Mouse (Mus musculus) forebrain, embryonic 10.5 days (tissue): ENCODE data around the gene Pithd1. TPM values are rescaled to one million over a fixed set of nuclear protein-coding genes. Genes with fewer than 3 reads are reported as not detected.
"Not testable (repeated sequence)": the region's sequence is repeated elsewhere in the genome, so short reads cannot be mapped to it uniquely, and the experiment has no call there.

Experiments used
- DNase-seq: peaks from one replicate; pipeline ENCODE4 v3.0.0-alpha.2; 2017; ENCODE audit warnings: low spot score; ENCODE audit errors: extremely low spot score
- H3K27ac ChIP-seq: fragments of 300-500 bp; sonication (generic); 2 replicates; pipeline ENCODE4 v1.5.1; 2016; ENCODE audit warnings: mild to moderate bottlenecking
- H3K27me3 ChIP-seq: fragments of 300-500 bp; sonication (generic); 2 replicates; pipeline ENCODE4 v1.6.1; 2016; ENCODE audit warnings: mild to moderate bottlenecking; ENCODE audit not compliant: poor library complexity, severe bottlenecking
- H3K36me3 ChIP-seq: fragments of 300-500 bp; sonication (generic); replicated peaks from 2 replicates; pipeline ENCODE4 v1.6.1; 2016; ENCODE audit warnings: mild to moderate bottlenecking, moderate library complexity
- H3K4me1 ChIP-seq: fragments of 300-500 bp; sonication (generic); 2 replicates; pipeline ENCODE4 v1.6.1; 2016
- H3K4me3 ChIP-seq: fragments of 300-500 bp; sonication (generic); 2 replicates; pipeline ENCODE4 v1.5.1; 2016; ENCODE audit warnings: mild to moderate bottlenecking, moderate library complexity
- H3K9me3 ChIP-seq: fragments of 300-500 bp; sonication (generic); 2 replicates; pipeline ENCODE4 v1.6.1; 2016; ENCODE audit warnings: mild to moderate bottlenecking, moderate library complexity
- WGBS: fragments of 180-500 bp; shearing (Covaris S2); methylation state at CpG from one replicate; pipeline ENCODE4 v1.1.7; 2016; 5-methylcytosine and 5-hydroxymethylcytosine counted together
- polyA plus RNA-seq: library from polyadenylated mRNA; unstranded; fragments of >200 nt; fragmentation: Nextera tagmentation; extraction: Ambion mirVana; gene quantifications from 2 replicates; pipeline ENCODE4 v1.2.1, GENCODE M21; 2016

Pithd1 gene
- polyA plus RNA-seq, 1 experiment from 2014 or later, result 75.8 TPM

DNA sequence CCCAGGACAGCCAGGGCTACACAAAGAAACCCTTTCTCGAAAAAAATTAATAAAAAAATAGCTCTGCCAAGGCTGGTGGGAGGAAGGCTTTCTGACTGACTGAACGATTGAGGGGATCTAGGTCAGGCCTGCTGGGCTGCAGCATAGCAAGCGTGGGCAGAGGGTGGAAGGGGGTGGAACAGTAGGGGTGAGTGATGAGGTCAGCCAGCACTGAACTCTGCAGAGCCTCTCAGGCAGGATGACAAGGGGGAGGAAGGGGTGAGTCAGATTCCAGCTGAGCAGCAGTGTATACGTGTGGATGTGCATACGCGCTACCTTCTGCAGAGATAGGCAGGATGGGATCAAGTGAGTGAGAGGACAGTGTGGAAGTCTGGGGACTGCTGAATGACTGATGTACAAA lies 37.2 kb downstream of the Pithd1 start:
- Histone ChIP-seq H3K4me3 (no peak overlapping the region), H3K9me3 (peaks cover 7% of the 10 kb centered on the region; the same call in 1 of the 2 replicates), H3K27me3 (no peaks in the 10 kb centered on the region), H3K36me3 (peaks cover 32% of the 10 kb centered on the region), H3K27ac (no peak overlapping the region), H3K4me1 (peaks cover 24% of the 10 kb centered on the region)
- WGBS, result 81% methylated on average over 6 of the region's 6 CpGs
- DNase-seq, result no peak

GRCm38 (mm10) chr4:135949475-135949874 lies 37.6 kb downstream of the Pithd1 start:
- WGBS, result 90% methylated on average over 10 of the region's 10 CpGs
- Histone ChIP-seq H3K27me3 (no peaks in the 10 kb centered on the region), H3K9me3 (peaks cover 7% of the 10 kb centered on the region; the same call in 1 of the 2 replicates), H3K4me3 (no peak overlapping the region), H3K4me1 (peaks cover 24% of the 10 kb centered on the region), H3K27ac (no peak overlapping the region), H3K36me3 (peaks cover 29% of the 10 kb centered on the region)
- DNase-seq, result no peak

DNA sequence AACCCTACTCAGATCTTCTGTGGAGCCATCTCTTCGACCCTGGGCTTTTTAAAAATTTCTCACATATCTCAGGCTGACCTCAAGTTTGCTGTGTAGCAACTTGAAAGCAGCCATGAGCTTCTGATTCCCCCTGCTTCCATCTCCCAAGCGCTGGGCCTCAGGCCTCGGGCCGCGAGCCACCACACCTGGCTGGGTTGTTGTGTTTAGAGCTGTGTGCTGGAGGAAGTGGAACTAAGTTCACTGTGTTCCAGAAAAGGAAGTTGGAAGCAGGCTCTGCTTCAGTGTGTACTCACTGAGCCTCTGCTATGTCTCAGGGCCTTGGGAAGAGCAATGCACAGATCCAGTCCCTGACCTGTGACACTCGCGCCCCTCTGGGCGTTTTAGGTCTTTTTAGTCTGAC lies 38.9 kb downstream of the Pithd1 start:
- Histone ChIP-seq H3K36me3 (peaks cover 23% of the 10 kb centered on the region), H3K9me3 (peaks cover 7% of the 10 kb centered on the region; the same call in 1 of the 2 replicates), H3K27me3 (no peaks in the 10 kb centered on the region), H3K27ac (no peak overlapping the region), H3K4me1 (peaks cover 24% of the 10 kb centered on the region), H3K4me3 (no peak overlapping the region)
- DNase-seq, result no peak
- 95% methylated on average over 8 of the region's 8 CpGs for WGBS

GRCm38 (mm10) chr4:135946659-135947301 lies 40.3 kb downstream of the Pithd1 start:
- no peak for DNase-seq
- 1% methylated on average over 28 of the region's 28 CpGs for WGBS
- peak overlapping the region; percentile 77 for H3K4me3 ChIP-seq
- peaks cover 3% of the 10 kb centered on the region; the same call in 1 of the 2 replicates for H3K9me3 ChIP-seq
- peaks cover 13% of the 10 kb centered on the region for H3K36me3 ChIP-seq
- H3K27ac ChIP-seq, result peak overlapping the region; percentile 84
- H3K27me3 ChIP-seq, result no peaks in the 10 kb centered on the region
- H3K4me1 ChIP-seq, result peaks cover 24% of the 10 kb centered on the region

DNA sequence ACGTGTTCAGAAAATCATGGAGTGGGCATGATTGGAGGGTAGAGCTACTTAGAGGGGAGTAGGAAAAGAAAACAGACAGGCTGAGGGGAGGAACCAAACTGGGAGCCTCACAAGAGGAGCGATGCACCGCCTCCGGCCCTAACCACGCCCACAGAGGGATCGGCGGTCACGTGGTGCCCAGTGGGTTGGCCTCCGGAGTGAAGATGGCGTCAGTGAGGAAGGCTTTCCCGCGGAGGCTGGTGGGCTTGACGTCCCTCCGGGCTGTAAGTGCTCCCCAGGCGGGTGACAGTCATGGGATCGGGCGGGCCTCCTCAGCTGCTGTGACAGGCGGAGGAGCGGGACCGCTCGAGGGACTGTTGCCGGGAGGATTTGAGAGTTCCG lies 40.8 kb downstream of the Pithd1 start, which contains the start of gene Hmgcl:
Hmgcl (plus strand) TSS at position 171 of the 381 bp plus-strand sequence.
- H3K27ac ChIP-seq, result peak within 1 kb of the TSS; percentile 84
- WGBS, result 0% methylated on average over 23 of the region's 23 CpGs

GRCm38 (mm10) chr4:135945706-135946105 lies 41.4 kb downstream of the Pithd1 start:
- H3K4me3 ChIP-seq, result peak overlapping the region; percentile 77
- H3K4me1 ChIP-seq, result peaks cover 24% of the 10 kb centered on the region
- H3K36me3 ChIP-seq, result peaks cover 8% of the 10 kb centered on the region
- H3K27ac ChIP-seq, result peak overlapping the region; percentile 84
- no peaks in the 10 kb centered on the region for H3K9me3 ChIP-seq
- WGBS, result 76% methylated on average over 10 of the region's 10 CpGs
- no peak for DNase-seq
- H3K27me3 ChIP-seq, result no peaks in the 10 kb centered on the region

More for the DNA sequence above, 40.8 kb downstream of the Pithd1 start, which contains the start of gene Hmgcl:
- Histone ChIP-seq H3K9me3 (no peaks in the 10 kb centered on the region), H3K4me1 (peaks cover 24% of the 10 kb centered on the region), H3K4me3 (peak within 1 kb of the TSS; percentile 77), H3K27me3 (no peaks in the 10 kb centered on the region), H3K36me3 (peaks cover 8% of the 10 kb centered on the region)
- DNase-seq, result peak; percentile 93

GRCm38 (mm10) chr4:135943389-135943788 lies 43.7 kb downstream of the Pithd1 start:
- WGBS, result 56% methylated on average over 4 of the region's 4 CpGs
- H3K27ac ChIP-seq, result no peak overlapping the region
- peaks cover 26% of the 10 kb centered on the region for H3K36me3 ChIP-seq
- DNase-seq, result no peak
- H3K9me3 ChIP-seq, result no peaks in the 10 kb centered on the region
- no peaks in the 10 kb centered on the region for H3K27me3 ChIP-seq
- H3K4me3 ChIP-seq, result no peak overlapping the region
- H3K4me1 ChIP-seq, result peaks cover 20% of the 10 kb centered on the region

GRCm38 (mm10) chr4:135942193-135942592 lies 44.9 kb downstream of the Pithd1 start:
- Histone ChIP-seq H3K27ac (no peak overlapping the region), H3K4me1 (peaks cover 19% of the 10 kb centered on the region), H3K4me3 (no peak overlapping the region), H3K36me3 (peaks cover 27% of the 10 kb centered on the region), H3K9me3 (no peaks in the 10 kb centered on the region), H3K27me3 (no peaks in the 10 kb centered on the region)
- WGBS, result 91% methylated on average over 6 of the region's 6 CpGs
- DNase-seq, result no peak

DNA sequence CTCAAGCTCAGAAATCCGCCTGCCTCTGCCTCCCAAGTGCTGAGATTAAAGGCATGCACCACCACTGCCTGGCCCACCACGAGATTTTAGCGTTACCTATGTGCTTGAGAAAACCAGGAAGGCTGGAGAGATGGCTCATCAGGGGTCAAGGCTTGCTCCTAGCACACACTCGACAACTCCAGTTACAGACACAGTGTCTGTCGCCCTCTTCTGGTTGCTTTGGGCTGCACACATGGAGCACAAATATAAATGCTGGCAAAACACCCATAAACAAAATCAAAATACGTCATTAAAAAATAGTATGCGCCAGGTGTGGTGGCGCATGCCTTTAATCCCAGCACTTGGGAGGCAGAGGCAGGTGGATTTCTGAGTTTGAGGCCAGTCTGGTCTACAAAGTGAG lies 46.0 kb downstream of the Pithd1 start:
- not testable (repeated sequence) for H3K4me1 ChIP-seq, H3K27ac ChIP-seq, H3K9me3 ChIP-seq, H3K27me3 ChIP-seq, DNase-seq, H3K4me3 ChIP-seq
- H3K36me3 ChIP-seq, result peaks cover 30% of the 10 kb centered on the region
- 80% methylated on average over 8 of the region's 8 CpGs for WGBS

- 82% methylated on average over 7 of the region's 7 CpGs for WGBS
- Histone ChIP-seq H3K4me1 (peaks cover 13% of the 10 kb centered on the region), H3K27ac (no peak overlapping the region), H3K4me3 (no peak overlapping the region), H3K9me3 (no peaks in the 10 kb centered on the region), H3K27me3 (no peaks in the 10 kb centered on the region), H3K36me3 (peaks cover 40% of the 10 kb centered on the region)
- DNase-seq, result no peak
Measured at GRCm38 (mm10) chr4:135938858-135939257, 48.2 kb downstream of the Pithd1 start.

DNA sequence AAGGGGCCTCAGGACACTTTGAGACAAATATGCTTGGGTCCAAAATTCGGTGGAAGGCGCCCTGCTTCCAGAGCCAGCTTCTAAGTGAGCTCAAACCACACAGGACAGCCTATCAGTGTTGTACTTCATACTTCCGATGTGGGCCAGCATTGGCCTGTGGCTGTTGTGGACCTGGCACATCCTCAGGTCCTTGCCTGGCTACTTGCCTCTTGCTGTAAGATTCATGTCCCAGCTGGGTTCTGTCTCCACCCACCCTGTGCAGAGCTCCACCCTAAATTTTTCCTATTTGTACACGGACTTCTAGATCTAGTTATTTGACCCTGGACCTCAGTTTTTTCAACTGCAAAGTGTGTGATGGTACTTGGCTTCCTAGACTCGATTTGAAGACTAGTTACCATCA lies 51.6 kb downstream of the Pithd1 start:
- WGBS, result 70% methylated on average over 5 of the region's 5 CpGs
- Histone ChIP-seq H3K4me3 (no peak overlapping the region), H3K27ac (peak overlapping the region; percentile 54; the same call in 1 of the 2 replicates)

GRCm38 (mm10) chr4:135934708-135935500 lies 52.2 kb downstream of the Pithd1 start:
- Histone ChIP-seq H3K4me3 (no peak overlapping the region), H3K9me3 (no peaks in the 10 kb centered on the region), H3K27me3 (no peaks in the 10 kb centered on the region), H3K27ac (peak overlapping the region; percentile 54; the same call in 1 of the 2 replicates), H3K36me3 (peaks cover 52% of the 10 kb centered on the region), H3K4me1 (peaks cover 13% of the 10 kb centered on the region)
- no peak for DNase-seq
- 49% methylated on average over 12 of the region's 12 CpGs for WGBS

More for the DNA sequence above, 51.6 kb downstream of the Pithd1 start:
- no peaks in the 10 kb centered on the region for H3K27me3 ChIP-seq
- peaks cover 13% of the 10 kb centered on the region for H3K4me1 ChIP-seq
- DNase-seq, result no peak
- no peaks in the 10 kb centered on the region for H3K9me3 ChIP-seq
- peaks cover 54% of the 10 kb centered on the region for H3K36me3 ChIP-seq

DNA sequence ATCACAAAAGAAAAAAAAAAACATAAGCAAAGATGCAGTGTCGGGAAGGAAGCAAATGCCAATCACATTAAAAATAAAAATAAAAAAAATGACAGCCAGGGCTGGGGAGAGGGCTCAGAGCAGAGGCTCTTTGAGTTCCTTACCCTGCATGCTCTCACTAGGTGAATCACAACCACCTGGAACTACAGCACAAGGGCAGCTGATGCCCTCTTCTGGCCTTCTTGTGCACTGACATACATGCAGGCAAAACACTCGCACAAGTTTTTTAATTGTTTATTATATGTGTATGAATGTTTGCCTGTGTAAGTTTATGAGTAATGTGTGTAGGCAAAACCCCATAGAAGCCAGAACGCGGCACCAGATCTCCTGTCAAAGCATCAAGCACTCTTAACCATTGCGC lies 55.2 kb downstream of the Pithd1 start:
- H3K27me3 ChIP-seq, result no peaks in the 10 kb centered on the region
- WGBS, result 66% methylated on average over 5 of the region's 5 CpGs
- H3K27ac ChIP-seq, result no peak overlapping the region
- H3K4me1 ChIP-seq, result peaks cover 13% of the 10 kb centered on the region
- DNase-seq, result no peak
- peaks cover 44% of the 10 kb centered on the region for H3K36me3 ChIP-seq
- no peaks in the 10 kb centered on the region for H3K9me3 ChIP-seq
- H3K4me3 ChIP-seq, result no peak overlapping the region
